Mouse (Mus musculus) lung, embryonic 14.5 days (tissue): ENCODE measurements around the gene Birc2. TPM values are rescaled to one million over a fixed set of nuclear protein-coding genes. Genes with fewer than 3 reads are reported as not detected.

Experiments
- ATAC-seq: fragments of 200-750 bp; cut with Nextera tagmentation; 2 replicates; pipeline ENCODE4 v1.8.0; 2017; ENCODE audit warnings: mild to moderate bottlenecking, moderate TSS enrichment, moderate library complexity; ENCODE audit not compliant: insufficient read depth
- DNase-seq: peaks from one replicate; pipeline ENCODE4 v3.0.0-alpha.2; 2015
- H3K27ac ChIP-seq: fragments of 300-500 bp; sonication (generic); 2 replicates; pipeline ENCODE4 v1.5.1; 2014; ENCODE audit warnings: low read depth, mild to moderate bottlenecking, moderate library complexity
- H3K27me3 ChIP-seq: fragments of 300-500 bp; sonication (generic); 2 replicates; pipeline ENCODE4 v1.6.1; 2014; ENCODE audit warnings: low read length, control low read depth; ENCODE audit not compliant: insufficient read depth
- H3K36me3 ChIP-seq: fragments of 300-500 bp; sonication (generic); 2 replicates; pipeline ENCODE4 v1.6.1; 2014; ENCODE audit warnings: control low read depth; ENCODE audit not compliant: insufficient read depth
- H3K4me1 ChIP-seq: fragments of 300-500 bp; sonication (generic); 2 replicates; pipeline ENCODE4 v1.6.1; 2014; ENCODE audit warnings: antibody characterized with exemption, control low read depth; ENCODE audit not compliant: insufficient read depth
- H3K4me2 ChIP-seq: fragments of 300-500 bp; sonication (generic); 2 replicates; pipeline ENCODE4 v1.6.1; 2014; ENCODE audit warnings: mild to moderate bottlenecking
- H3K4me3 ChIP-seq: fragments of 300-500 bp; sonication (generic); 2 replicates; pipeline ENCODE4 v1.5.1; 2014; ENCODE audit warnings: low read depth, low read length
- H3K9ac ChIP-seq: fragments of 300-500 bp; sonication (generic); 2 replicates; pipeline ENCODE4 v1.6.1; 2014
- H3K9me3 ChIP-seq: fragments of 300-500 bp; sonication (generic); 2 replicates; pipeline ENCODE4 v1.6.1; 2016; ENCODE audit warnings: low read depth, low read length, control low read depth
- CTCF ChIP-seq: IDR thresholded peaks from 2 replicates; pipeline ENCODE4 v1.5.1; 2016; ENCODE audit warnings: antibody characterized with exemption, low read depth
- WGBS: fragments of 180-500 bp; shearing (Covaris S2); extraction: QIAGEN DNeasy Blood & Tissue Kit; methylation state at CpG from one replicate; pipeline ENCODE4 v1.1.7; 2014; 5-methylcytosine and 5-hydroxymethylcytosine counted together
- polyA plus RNA-seq: library from polyadenylated mRNA; unstranded; fragments of >200 nt; fragmentation: Nextera tagmentation; extraction: Ambion mirVana; gene quantifications from 2 replicates; pipeline ENCODE4 v1.2.1, GENCODE M21; 2014

Gene Birc2
- polyA plus RNA-seq, 1 experiment from 2014 or later: 36.2 TPM

DNA sequence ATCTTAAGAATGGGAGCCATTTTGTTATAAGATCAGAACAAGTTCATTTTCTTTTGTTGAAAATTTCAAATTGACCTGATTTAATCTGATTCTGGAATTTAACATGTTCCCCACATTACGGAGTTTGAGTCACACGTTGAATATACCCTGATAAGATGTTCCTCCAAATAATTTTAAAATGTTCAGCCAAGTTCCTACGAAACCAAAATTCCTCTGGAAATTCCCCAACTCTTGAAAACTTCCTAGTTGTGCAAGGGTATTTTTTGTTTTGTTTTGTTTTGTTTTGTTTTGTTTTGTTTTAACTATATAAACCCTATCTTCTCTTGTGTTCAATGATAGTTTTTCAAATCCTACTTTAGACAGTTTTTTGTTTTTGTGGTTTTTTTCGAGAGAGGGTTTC lies 8.2 kb downstream of the Birc2 start:
- 86% methylated on average over 4 of the region's 4 CpGs for WGBS
- no peaks in the 10 kb centered on the region for H3K27me3 ChIP-seq
- no peak for DNase-seq
- no peaks in the 10 kb centered on the region for H3K9me3 ChIP-seq
- no peak overlapping the region for H3K9ac ChIP-seq
- no peak for ATAC-seq
- H3K36me3 ChIP-seq: peaks cover 15% of the 10 kb centered on the region
- H3K4me2 ChIP-seq: no peak overlapping the region
- peaks cover 6% of the 10 kb centered on the region; the same call in 1 of the 2 replicates for H3K4me1 ChIP-seq
- TF ChIP-seq CTCF: no peak
- H3K4me3 ChIP-seq: no peak overlapping the region
- H3K27ac ChIP-seq: no peak overlapping the region

GRCm38 (mm10) chr9:7824916-7825315 lies 11.9 kb downstream of the Birc2 start:
- H3K4me1 ChIP-seq: no peaks in the 10 kb centered on the region
- H3K27me3 ChIP-seq: no peaks in the 10 kb centered on the region
- no peak overlapping the region for H3K4me3 ChIP-seq
- no peak for ATAC-seq
- H3K9me3 ChIP-seq: no peaks in the 10 kb centered on the region
- TF ChIP-seq CTCF: no peak
- 89% methylated on average over 5 of the region's 5 CpGs for WGBS
- no peak overlapping the region for H3K27ac ChIP-seq
- DNase-seq: no peak
- H3K4me2 ChIP-seq: no peak overlapping the region
- H3K36me3 ChIP-seq: peaks cover 23% of the 10 kb centered on the region
- H3K9ac ChIP-seq: no peak overlapping the region

GRCm38 (mm10) chr9:7822758-7823157 lies 14.1 kb downstream of the Birc2 start:
- no peaks in the 10 kb centered on the region for H3K4me1 ChIP-seq

GRCm38 (mm10) chr9:7805101-7805506 lies 31.8 kb downstream of the Birc2 start:
- Histone ChIP-seq H3K4me3 (no peak overlapping the region), H3K4me1 (no peaks in the 10 kb centered on the region), H3K9ac (no peak overlapping the region), H3K27ac (no peak overlapping the region), H3K36me3 (no peaks in the 10 kb centered on the region), H3K27me3 (no peaks in the 10 kb centered on the region), H3K9me3 (no peaks in the 10 kb centered on the region), H3K4me2 (no peak overlapping the region)
- ATAC-seq (0 out of 2 replicates have a peak, but pooled peaks have one; percentile 58), DNase-seq (no peak)
- 71% methylated on average over 3 of the region's 5 CpGs for WGBS
- no peak for TF ChIP-seq CTCF

More at GRCm38 (mm10) chr9:7822758-7823157, 14.1 kb downstream of the Birc2 start:
- H3K4me3 ChIP-seq: no peak overlapping the region
- no peak overlapping the region for H3K4me2 ChIP-seq
- TF ChIP-seq CTCF: no peak
- WGBS: 71% methylated on average over 3 of the region's 3 CpGs
- peaks cover 41% of the 10 kb centered on the region for H3K36me3 ChIP-seq
- no peak for DNase-seq
- ATAC-seq: no peak
- H3K9ac ChIP-seq: no peak overlapping the region
- H3K9me3 ChIP-seq: no peaks in the 10 kb centered on the region
- no peaks in the 10 kb centered on the region for H3K27me3 ChIP-seq
- no peak overlapping the region for H3K27ac ChIP-seq

GRCm38 (mm10) chr9:7798555-7798954 lies 38.3 kb downstream of the Birc2 start:
- ATAC-seq (no peak), DNase-seq (no peak)
- Histone ChIP-seq H3K36me3 (peaks cover 8% of the 10 kb centered on the region), H3K4me1 (no peaks in the 10 kb centered on the region), H3K9ac (no peak overlapping the region), H3K27me3 (no peaks in the 10 kb centered on the region), H3K9me3 (no peaks in the 10 kb centered on the region), H3K4me3 (no peak overlapping the region), H3K4me2 (no peak overlapping the region), H3K27ac (no peak overlapping the region)
- WGBS: 79% methylated on average over 3 of the region's 3 CpGs
- TF ChIP-seq CTCF: no peak

- Histone ChIP-seq H3K27me3 (no peaks in the 10 kb centered on the region), H3K36me3 (peaks cover 16% of the 10 kb centered on the region), H3K4me2 (no peak overlapping the region), H3K4me1 (no peaks in the 10 kb centered on the region), H3K9me3 (no peaks in the 10 kb centered on the region), H3K9ac (no peak overlapping the region), H3K27ac (no peak overlapping the region), H3K4me3 (no peak overlapping the region)
- ATAC-seq (no peak), DNase-seq (no peak)
- WGBS: 86% methylated on average over 2 of the region's 2 CpGs
- TF ChIP-seq CTCF: no peak
These were observed 39.3 kb downstream of the Birc2 start for GRCm38 (mm10) chr9:7797542-7797941.

DNA sequence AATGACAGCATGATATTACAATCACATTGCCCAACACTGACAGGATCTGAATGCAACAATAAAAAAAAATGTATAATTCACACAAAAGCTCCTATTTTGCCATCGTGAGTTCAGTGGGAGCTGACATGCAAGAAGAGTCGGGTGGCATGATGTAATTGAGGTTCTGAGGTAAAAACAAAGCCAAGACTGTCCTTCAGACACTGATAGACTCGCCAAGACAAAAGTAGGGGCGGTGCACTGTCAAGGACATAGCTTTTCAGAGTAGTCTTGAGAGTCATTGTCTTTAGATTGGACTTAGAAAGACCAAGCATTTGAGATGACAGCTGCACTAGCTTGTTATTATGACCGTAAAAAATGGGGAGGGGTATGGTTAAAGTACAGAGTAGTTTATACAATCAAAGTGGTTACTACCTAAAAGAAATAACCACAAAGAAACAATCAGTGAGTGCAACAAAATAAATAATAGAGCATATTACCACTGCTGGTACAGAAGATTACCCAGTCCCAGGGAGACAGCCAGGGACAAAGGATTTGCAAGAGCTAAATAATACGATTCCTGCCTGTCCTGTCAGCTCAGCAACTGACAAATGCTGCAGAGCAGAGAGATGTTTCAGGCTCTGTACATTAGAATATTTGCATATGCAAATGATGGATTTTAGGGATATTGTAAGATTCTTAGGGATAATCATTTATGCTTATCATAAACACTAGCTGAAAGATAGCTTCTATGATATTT lies 40.6 kb downstream of the Birc2 start:
- no peaks in the 10 kb centered on the region for H3K4me1 ChIP-seq
- no peaks in the 10 kb centered on the region for H3K9me3 ChIP-seq
- H3K4me2 ChIP-seq: no peak overlapping the region
- H3K9ac ChIP-seq: no peak overlapping the region
- 76% methylated on average over 6 of the region's 6 CpGs for WGBS
- H3K36me3 ChIP-seq: peaks cover 26% of the 10 kb centered on the region
- DNase-seq (no peak), ATAC-seq (no peak)
- no peak for TF ChIP-seq CTCF
- H3K27me3 ChIP-seq: no peaks in the 10 kb centered on the region
- no peak overlapping the region for H3K27ac ChIP-seq
- H3K4me3 ChIP-seq: no peak overlapping the region
